Mouse (Mus musculus) embryonic fibroblast, embryonic 13.5 days (primary cell): ENCODE data around the gene Itpk1.

Experiments
- CTCF ChIP-seq: IDR thresholded peaks from 2 replicates; pipeline ENCODE4 v1.5.1; 2011; ENCODE audit warnings: mild to moderate bottlenecking, control low read depth, low read length, moderate library complexity, borderline replicate concordance; ENCODE audit not compliant: insufficient read depth
- POLR2A ChIP-seq: IDR thresholded peaks from 2 replicates; pipeline ENCODE4 v1.6.1; 2011; ENCODE audit warnings: low read depth, mild to moderate bottlenecking, control low read depth, low read length, moderate library complexity

DNA sequence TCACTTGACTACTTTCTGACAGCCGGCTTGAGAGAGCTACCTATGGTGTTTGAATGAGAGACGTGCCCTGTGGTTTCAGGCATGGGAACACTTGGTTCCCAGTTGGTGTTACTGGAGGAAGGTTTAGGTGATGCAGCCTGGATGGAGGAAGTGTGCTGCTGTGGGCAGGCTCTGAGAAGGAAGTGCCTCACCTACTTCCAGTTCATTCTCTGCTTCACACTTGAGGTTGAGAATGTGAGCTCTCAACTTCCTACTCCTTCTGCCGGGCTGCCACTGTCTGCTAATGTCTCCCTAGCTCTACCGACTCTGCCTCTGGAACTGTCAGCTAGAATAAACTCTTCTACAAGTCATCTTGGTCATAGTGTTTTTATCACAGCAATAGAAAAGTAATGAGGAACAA is 83.5 kb downstream of the Itpk1 start:
- TF ChIP-seq POLR2A = no peak
- TF ChIP-seq CTCF = no peak
